Mouse (Mus musculus) gastrocnemius, postnatal 4 days (tissue): Measurements from ENCODE around the gene BC005537. TPM values are rescaled to one million over a fixed set of nuclear protein-coding genes. Genes with fewer than 3 reads are reported as not detected.
"Not testable (repeated sequence)": the region's sequence is repeated elsewhere in the genome, so short reads cannot be mapped to it uniquely, and the experiment has no call there.

Experiments used
- DNase-seq, 2 experiments: peaks; one replicate each; pipeline ENCODE4 v3.0.0; 2021 to 2022; ENCODE audit warnings: low spot score in 2 of 2, mixed read lengths in 2 of 2
- total RNA-seq, 2 experiments: library from RNA; stranded (reverse); gene quantifications; 2 replicates each; pipeline ENCODE4 v1.2.3; 2021

Gene BC005537
- total RNA-seq, 2 experiments from 2014 or later, result 100 to 114 TPM

- DNase-seq, result peak in 1 of 2 experiments; percentile 31
These were observed 1.4 kb upstream of the BC005537 start for GRCm38 (mm10) chr13:24799925-24800673.

DNA sequence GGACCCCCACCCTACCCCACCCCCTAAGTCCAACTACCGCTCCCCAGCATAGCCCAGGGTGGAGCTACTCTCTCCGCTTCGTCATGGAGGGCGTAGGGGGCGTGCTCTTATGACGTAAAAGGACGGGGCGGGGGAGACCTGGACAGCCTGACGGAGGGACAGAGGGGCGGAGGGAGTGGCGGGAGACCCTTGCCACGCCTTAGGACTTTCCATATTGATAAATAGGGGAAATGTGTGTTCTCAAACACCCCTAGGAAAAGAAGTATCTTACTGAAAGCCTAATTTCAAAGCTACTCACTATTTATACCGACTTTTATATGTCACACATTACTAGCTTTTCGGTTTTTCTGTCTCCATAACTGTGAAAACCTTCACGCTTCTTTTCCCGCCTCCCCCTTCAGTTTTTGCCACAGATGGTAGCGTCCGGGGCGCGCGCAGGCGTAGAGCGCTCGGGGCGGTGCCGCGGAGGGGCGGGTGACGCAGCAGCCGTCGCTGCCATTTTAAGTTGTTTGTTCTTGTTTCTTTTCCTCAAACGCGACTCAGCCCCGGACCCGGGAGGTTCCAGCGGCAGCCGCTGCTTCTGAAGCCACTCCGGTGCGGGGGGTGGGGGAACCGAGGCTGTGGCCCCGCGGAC is 666 bp upstream of the BC005537 start:
- peak; percentile 90 to 94 for DNase-seq

DNA sequence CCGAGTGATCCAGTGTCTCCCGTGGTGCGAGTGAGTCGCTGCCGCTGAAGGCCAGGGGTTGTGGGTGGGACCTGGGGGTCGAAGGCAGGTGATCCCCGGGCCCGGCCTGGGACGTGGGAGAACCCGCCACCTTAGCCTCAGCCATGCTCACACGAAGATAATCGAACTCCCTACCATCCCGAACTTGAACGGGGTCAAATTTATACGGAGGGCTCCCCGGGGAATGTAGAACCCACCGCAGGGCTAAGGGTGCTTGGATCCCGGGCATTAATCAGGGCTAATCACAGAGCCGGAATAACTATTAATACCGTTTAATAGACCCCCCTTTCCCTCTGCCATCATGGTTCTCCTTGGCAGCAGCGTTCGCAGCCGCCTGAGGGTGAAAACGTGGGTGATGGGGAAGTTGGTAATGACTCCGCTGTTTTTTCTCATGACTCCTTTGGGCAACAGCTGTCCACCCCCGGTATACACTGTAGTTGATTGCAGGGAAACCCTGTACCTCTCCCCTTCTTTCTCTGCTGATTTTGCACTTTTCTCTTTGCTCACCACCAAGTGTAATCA is 754 bp downstream of the BC005537 start:
- DNase-seq, result peak in 1 of 2 experiments; percentile 17

DNA sequence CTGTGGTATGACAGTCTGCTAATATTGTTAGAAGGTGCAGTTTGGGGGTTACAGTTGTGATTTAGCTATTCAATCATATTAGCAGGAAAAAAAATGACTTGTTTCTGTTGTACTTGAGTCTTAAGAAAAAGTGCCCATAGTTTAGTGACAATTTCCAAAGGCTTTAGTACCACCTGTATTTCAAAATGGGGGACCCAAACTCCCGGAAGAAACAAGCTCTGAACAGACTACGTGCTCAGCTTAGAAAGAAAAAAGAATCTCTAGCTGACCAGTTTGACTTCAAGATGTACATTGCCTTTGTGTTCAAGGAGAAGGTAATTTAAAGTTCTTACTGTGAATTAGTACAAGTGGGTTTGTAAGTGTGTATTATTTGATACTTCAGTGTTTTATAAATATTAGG is 1.7 kb downstream of the BC005537 start:
- DNase-seq, result no peak

- no peak for DNase-seq
These were observed 4.6 kb downstream of the BC005537 start for GRCm38 (mm10) chr13:24806079-24806478.

DNA sequence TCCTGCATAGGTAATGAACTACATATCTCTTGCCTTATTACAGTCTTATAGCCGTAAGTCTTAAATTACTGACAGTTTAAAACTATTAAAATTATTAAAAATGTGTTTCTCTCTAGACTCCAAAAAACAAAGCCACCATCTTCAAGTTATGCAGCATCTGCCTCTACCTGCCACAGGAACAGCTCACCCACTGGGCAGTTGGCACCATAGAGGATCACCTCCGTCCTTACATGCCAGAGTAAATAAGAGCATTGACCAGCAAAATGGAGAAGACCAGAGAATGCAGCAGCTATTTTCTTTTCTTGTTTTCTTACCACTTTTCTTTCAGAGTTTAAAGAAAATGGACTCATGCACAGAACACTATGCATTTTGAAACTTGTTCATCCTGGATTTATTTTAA is 11.1 kb downstream of the BC005537 start:
- DNase-seq, result no peak

DNA sequence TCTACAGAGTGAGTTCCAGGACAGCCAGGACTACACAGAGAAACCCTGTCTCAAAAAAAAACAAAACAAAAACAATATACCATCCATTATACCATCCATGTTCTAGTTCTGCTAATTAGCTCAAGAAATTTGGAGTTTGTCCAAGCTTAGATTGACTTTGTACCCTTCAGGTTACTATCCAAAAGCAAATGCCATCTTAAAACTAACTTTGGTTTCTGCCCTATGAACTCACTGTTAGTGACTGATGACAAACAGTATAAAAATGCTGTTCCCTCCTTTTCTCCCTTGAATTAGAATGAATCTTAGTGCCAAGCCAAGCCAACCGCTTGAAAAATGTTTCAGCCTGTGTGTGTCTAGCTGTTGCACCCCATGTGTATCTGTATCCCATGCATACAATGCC is 13.2 kb downstream of the BC005537 start:
- DNase-seq, result no peak

GRCm38 (mm10) chr13:24816125-24817092 is 15.0 kb downstream of the BC005537 start:
- peak in 1 of 2 experiments; percentile 11 for DNase-seq

- DNase-seq, result no peak
These were observed 18.5 kb downstream of the BC005537 start for GRCm38 (mm10) chr13:24819931-24820330.

DNA sequence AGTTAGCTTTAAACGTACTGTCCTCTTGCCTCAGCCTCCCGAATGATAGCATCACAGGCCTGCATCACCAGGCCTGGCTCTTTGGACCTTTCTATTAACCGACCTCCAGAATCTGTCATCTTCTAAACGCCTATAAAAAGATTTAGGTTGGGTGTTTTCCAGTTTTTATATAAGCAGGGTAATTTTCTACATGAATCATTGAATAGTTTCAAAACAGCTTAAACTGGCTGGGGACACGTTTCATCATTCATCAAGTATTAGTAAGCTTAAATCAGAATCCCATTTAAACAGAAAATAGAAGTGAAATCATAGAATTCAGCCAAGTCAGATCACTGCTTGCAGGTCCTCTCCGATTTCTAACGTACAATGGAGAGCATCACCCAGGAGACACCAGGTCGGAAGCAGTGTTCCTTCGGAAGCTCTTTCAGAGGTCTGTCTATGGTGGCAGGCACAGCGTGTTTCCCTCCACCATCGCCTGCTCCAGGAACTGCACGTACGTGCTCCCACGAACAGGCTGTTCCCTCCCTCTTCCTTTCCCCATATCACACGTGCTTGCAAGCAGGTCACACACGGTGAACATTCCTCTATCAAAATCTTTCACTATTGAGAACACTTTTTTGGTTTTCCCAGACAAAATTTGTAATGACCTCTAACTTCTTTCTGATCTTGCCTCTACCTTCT is 21.3 kb downstream of the BC005537 start:
- DNase-seq, result no peak

DNA sequence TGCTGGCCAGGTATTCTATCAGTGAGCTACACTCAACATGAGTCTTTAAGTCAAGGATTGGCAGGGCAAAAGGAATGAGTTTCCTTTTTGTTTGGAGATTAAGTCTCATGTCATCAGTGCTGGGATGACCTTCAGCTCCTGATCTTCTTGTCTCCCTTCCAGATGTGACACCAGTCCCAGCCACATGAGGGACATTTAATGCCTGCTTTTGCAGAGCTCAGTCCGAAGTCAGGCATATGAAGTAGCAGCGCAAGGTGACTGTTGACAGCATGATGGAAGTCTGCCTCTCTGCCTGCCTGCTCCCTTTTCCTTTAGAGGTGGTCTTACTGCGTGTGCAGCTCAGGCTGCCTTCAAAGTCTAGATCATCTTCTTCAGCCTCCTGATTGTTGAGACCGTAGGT is 23.2 kb downstream of the BC005537 start:
- DNase-seq, result no peak

DNA sequence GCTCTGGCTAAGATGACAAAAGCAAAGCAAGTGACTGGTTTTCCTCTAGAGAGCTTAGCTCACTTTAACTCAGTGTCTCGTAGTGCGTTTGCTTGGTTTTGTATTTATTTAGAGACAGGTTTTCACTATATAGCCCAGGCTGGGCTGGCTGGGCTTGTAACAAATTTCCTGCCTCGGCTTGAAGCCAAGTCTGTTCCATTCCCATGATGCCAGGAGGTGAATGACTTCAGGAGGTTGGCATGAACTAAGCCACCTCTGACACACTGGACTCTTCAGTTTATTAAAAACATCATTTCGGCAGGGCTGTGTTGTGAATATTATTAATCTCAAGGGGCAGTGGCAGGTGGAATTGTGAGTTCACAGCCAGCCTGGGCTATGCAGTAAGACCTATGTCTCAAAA is 24.1 kb downstream of the BC005537 start:
- DNase-seq, result no peak

DNA sequence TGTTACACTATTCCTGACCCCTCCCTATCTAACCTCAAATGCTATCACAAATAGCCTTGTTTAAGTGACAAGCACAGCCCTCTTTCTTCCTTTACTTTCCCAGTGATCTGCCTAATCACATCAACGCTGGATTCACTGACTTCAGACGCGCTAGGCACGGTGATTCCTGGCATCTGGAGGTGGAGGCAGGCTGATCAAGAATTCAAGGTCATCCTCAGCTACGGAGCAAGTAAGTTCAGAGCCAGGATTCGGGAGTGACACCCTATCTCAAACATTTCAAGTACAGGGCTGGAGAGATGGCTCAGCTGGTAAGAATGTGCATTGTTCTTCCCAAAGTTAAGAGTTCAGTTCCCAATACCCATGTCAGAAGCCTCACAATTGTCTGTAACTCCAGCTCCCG is 24.7 kb downstream of the BC005537 start:
- no peak for DNase-seq

- no peak for DNase-seq
These were observed 29.4 kb downstream of the BC005537 start for GRCm38 (mm10) chr13:24830756-24831352.

DNA sequence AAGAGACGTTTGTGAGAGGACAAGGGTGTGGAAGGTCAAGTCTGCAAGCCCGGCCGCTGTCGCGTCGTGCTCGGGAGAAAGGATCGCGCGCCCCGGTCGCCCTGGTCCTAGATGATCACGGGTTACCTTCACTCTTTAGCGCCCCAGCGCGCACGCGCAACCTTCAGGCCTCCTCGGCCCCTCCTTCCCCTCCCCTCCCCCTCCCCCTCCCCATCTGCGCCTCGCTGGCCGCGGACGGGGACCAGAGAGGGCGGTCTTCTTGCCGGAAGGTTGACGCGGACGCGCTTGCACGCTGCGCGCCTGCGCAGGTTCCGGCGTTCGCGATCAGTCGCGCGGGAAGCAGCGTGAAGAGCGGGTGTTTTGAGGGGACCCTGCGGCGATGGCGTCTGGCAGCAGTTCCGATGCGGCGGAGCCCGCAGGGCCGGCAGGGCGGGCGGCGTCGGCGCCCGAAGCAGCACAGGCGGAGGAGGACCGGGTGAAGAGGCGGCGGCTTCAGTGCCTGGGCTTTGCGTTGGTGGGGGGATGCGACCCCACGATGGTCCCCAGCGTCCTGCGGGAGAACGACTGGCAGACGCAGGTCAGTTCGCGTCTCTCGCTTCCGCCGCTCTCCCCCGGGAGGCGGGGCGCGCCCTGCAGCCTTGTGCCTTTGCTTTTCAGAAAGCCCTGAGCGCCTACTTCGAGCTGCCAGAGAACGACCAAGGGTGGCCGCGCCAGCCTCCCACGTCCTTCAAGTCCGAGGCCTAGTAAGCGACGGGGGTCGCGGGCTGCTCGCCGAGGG is 30.1 kb downstream of the BC005537 start, which contains the start of the genes Acot13 and Tdp2:
TSS of gene Acot13 (minus strand) at position 188 of the 778 bp plus-strand sequence.
TSS of gene Tdp2 (plus strand) at position 327 of the 778 bp plus-strand sequence.
- peak; percentile 87 to 96 for DNase-seq

DNA sequence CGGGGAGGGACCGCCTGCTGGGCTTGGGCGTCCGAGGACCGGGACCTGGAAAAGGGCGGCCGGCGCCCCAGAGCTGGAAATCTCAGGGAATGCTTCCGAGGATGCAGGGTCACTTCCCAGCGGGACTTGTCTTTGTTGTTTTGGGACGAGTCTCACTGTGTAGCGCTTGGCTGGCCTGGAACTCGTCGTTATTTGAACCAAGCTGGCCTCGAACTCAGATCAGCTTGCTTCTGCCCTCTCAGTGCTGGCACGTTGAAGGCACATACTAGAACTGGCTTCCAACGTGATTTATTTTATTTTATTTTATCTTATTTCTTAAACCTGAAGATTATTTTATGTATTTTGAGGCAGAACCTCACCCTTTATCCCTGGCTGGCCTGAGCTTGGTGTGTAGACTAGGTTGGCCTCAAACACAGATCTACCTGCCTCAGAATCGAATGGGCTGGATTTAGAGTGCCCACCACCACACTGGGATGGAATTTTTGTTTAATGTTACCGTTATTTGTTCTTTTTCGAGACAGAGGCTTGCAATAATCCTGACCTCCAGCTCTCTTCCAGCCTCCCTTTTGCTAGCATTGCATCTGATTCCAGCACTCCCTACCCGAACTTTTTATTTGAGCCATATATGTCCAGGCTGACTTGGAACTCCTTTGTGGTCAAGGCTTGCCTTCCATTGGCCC is 30.8 kb downstream of the BC005537 start:
- DNase-seq, result no peak

- no peak for DNase-seq
These were observed 31.3 kb downstream of the BC005537 start for GRCm38 (mm10) chr13:24832811-24833155.

DNA sequence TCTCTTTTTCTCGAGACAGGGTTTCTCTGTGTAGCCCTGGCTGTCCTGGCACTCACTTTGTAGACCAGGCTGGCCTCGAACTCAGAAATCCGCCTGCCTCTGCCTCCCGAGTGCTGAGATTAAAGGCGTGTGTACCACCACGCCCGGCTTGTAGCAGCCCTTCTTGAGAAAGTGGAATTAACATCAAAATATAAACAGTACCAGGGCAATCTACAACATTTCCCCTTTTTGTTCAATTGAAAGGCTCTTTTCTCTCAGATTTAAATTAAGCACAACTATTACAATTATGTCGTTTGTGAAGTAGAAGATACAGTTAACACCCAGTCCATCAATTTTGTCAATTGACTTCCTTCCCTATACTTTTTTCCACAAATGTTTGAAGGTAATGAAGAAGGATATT is 36.3 kb downstream of the BC005537 start:
- DNase-seq, result not testable (repeated sequence)

DNA sequence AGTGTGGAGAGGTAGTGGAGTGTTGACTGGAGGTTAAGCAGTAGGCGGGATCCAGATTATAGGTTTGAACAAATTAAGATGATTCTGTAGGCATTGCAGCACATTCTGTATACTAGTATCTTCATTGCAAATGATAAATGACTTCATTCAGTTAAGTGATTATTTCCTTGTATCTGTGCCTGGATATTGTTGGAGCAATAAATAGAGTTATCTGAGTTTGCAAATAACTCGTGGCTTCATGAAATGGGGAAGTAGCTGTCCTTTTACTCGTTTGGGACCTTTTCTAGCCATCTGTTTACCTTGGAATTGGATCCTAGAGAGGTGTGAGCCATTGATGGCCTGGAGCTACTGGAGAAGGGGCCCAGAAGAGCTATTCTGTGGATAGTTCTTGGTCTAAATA is 38.4 kb downstream of the BC005537 start:
- no peak for DNase-seq
